Comparison of ENCODE assay signal across 8 mouse cellular contexts in genomic region chr3:90083698-90084324, GRCm38 (mm10). TPM values are rescaled to one million over a fixed set of nuclear protein-coding genes. Genes with fewer than 3 reads are reported as not detected.
A peak's percentile ranks its signal among the peaks of the same experiment; 100 is the strongest.
DNase-seq lines count a peak whose midpoint lies in the region; ATAC-seq lines count a peak whose summit lies in the region.

No protein-coding gene starts in this region.

- no peaks in the 10 kb centered on the region for H3K27me3 ChIP-seq in kidney, embryonic 15.5 days
- no peaks in the 10 kb centered on the region for H3K27me3 ChIP-seq in hindbrain, embryonic 14.5 days (ENCODE audit: control insufficient read depth, insufficient read depth, low read length)

- no peak for ATAC-seq in kidney, embryonic 15.5 days (replicated peaks; ENCODE audit: low FRiP score)
- ATAC-seq in hindbrain, embryonic 14.5 days (ENCODE audit: low FRiP score) = no peak

- WGBS in kidney, embryonic 15.5 days = 39% methylated on average over 3 of the region's 3 CpGs
- WGBS in hindbrain, embryonic 14.5 days = 26% methylated on average over 3 of the region's 3 CpGs

- peak overlapping the region; percentile 69 for H3K27ac ChIP-seq in kidney, embryonic 15.5 days
- peak overlapping the region; percentile 58; the same call in 1 of the 2 replicates for H3K27ac ChIP-seq in hindbrain, embryonic 14.5 days

- H3K4me2 ChIP-seq in kidney, embryonic 15.5 days = peak overlapping the region; percentile 78
- peak overlapping the region; percentile 9; the same call in 1 of the 2 replicates for H3K4me2 ChIP-seq in hindbrain, embryonic 14.5 days (replicated peaks)

- H3K36me3 ChIP-seq in kidney, embryonic 15.5 days = peaks cover 37% of the 10 kb centered on the region
- H3K36me3 ChIP-seq in hindbrain, embryonic 14.5 days (replicated peaks; ENCODE audit: control insufficient read depth, insufficient read depth) = peaks cover 22% of the 10 kb centered on the region

- H3K4me1 ChIP-seq in kidney, embryonic 15.5 days = peaks cover 51% of the 10 kb centered on the region
- H3K4me1 ChIP-seq in hindbrain, embryonic 14.5 days (replicated peaks; ENCODE audit: control insufficient read depth, insufficient read depth, low read length) = peaks cover 32% of the 10 kb centered on the region

- DNase-seq in kidney, postnatal 36 days = no peak
- peak; percentile 69 for DNase-seq in R1 (ENCODE audit: low read depth, low spot score)
- DNase-seq in hindbrain, embryonic 14.5 days (ENCODE audit: low spot score) = no peak
- DNase-seq in lung, postnatal 10 days = peak; percentile 49
- peak; percentile 82 for DNase-seq in telencephalon, adult 2 months (ENCODE audit: low read depth, low spot score)
- DNase-seq in cerebellum, postnatal 36 days = no peak
- DNase-seq in spleen, adult 18-20 months = no peak

- no peaks in the 10 kb centered on the region for H3K9me3 ChIP-seq in kidney, embryonic 15.5 days (replicated peaks)
- H3K9me3 ChIP-seq in hindbrain, embryonic 14.5 days (ENCODE audit: control insufficient read depth, low read length) = no peaks in the 10 kb centered on the region

- no peak overlapping the region for H3K4me3 ChIP-seq in kidney, embryonic 15.5 days (replicated peaks)
- no peak overlapping the region for H3K4me3 ChIP-seq in hindbrain, embryonic 14.5 days (replicated peaks; ENCODE audit: low read length)

- H3K9ac ChIP-seq in kidney, embryonic 15.5 days = no peak overlapping the region
- H3K9ac ChIP-seq in hindbrain, embryonic 14.5 days = no peak overlapping the region

RNA-seq across cellular contexts. Expression of gene Tpm3, which starts 11.4 kb away (rescaled TPM):
- 547 and 591 TPM in 2 replicates for polyA plus RNA-seq in kidney, embryonic 15.5 days (2015; fragmentation: Nextera tagmentation; extraction: Ambion mirVana)
- 313 and 339 TPM in 2 replicates for polyA plus RNA-seq in hindbrain, embryonic 14.5 days (2014; fragmentation: Nextera tagmentation; extraction: Ambion mirVana)

RNA-seq across cellular contexts. Expression of gene Nup210l, which starts 20.1 kb away (rescaled TPM):
- polyA plus RNA-seq in kidney, embryonic 15.5 days (2015; fragmentation: Nextera tagmentation; extraction: Ambion mirVana) = 0.40 and 0.45 TPM in 2 replicates
- 0.35 and 0.51 TPM in 2 replicates for polyA plus RNA-seq in hindbrain, embryonic 14.5 days (2014; fragmentation: Nextera tagmentation; extraction: Ambion mirVana)

RNA-seq across cellular contexts. Expression of gene Ubap2l, which starts 31.4 kb away (rescaled TPM):
- 197 and 201 TPM in 2 replicates for polyA plus RNA-seq in kidney, embryonic 15.5 days (2015; fragmentation: Nextera tagmentation; extraction: Ambion mirVana)
- 140 and 148 TPM in 2 replicates for polyA plus RNA-seq in hindbrain, embryonic 14.5 days (2014; fragmentation: Nextera tagmentation; extraction: Ambion mirVana)

RNA-seq across cellular contexts. Expression of gene 4933434E20Rik, which starts 32.4 kb away (rescaled TPM):
- 171 and 172 TPM in 2 replicates for polyA plus RNA-seq in kidney, embryonic 15.5 days (2015; fragmentation: Nextera tagmentation; extraction: Ambion mirVana)
- polyA plus RNA-seq in hindbrain, embryonic 14.5 days (2014; fragmentation: Nextera tagmentation; extraction: Ambion mirVana) = 200 and 225 TPM in 2 replicates

Comparison
In these comparisons a context has a peak if more than half of its experiments do, and no peak if none do; other contexts are left out.
1. DNase-seq: peak in R1 (single experiment), lung, postnatal 10 days (single experiment) and telencephalon, adult 2 months (single experiment); none in kidney, postnatal 36 days (0 of 2), hindbrain, embryonic 14.5 days (single experiment), cerebellum, postnatal 36 days (0 of 2) and spleen, adult 18-20 months (0 of 2).